11 mouse cellular contexts compared by ENCODE assay signal in the genomic region with DNA sequence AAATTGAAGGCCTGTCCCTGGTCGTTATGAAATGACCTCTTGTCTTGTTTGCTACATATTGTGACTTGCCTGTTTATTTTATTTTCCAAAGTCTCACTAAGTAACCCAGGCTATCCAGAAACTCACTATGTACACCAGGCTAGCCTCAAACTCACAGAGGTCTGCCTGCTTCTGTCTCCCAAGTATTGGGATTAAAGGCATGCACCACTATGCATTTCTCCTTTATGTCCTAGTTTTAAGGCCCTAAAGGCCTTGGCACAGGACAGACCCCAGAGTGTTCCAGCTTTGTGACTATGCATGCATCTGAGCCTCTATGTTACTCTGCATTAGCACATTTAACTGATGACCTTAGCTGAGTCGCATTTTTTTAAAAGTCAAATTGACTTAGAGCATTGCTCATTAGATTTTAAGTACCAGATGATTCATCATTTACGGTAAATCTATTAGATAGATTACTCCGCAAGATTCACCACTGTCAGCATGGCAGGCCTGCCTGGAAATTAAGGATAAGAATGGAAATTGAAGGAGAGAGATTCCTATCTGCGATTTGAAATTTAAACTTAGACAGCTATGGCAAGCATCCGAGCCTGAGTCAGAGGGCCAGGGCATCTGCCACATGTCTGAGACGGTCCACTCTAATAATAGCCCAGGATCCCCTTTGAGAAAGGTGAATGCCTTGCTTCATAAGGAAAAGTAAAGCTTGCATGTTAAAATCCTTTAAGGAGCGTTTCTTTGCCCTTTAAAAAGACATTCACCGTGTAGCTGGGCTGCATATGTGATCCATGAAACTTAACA.
DNase-seq lines count a peak whose midpoint lies in the region; ATAC-seq and TF ChIP-seq lines count a peak whose summit lies in the region.
"Had no signal": no experiment of that assay in that cellular context is flagged by ENCODE, and none has a peak within 500 bp of the region (broad histone marks: within the 10 kb centered on the region; RNA-seq: fewer than 3 reads in every experiment).

No protein-coding gene starts in this region.

- intact Hi-C loops in left cerebral cortex, postnatal 25 days (cut with DNase I): no loop called here

- no peak overlapping the region for H3K4me3 ChIP-seq in hindbrain, embryonic 15.5 days
- H3K4me3 ChIP-seq in hindbrain, embryonic 12.5 days: no peak overlapping the region
- peak overlapping the region; percentile 40 for H3K4me3 ChIP-seq in bone marrow macrophage, adult 2 months (ENCODE audit: insufficient read depth, low read length)
- no peak overlapping the region for H3K4me3 ChIP-seq in macrophage (ENCODE audit: inconsistent target)
- no peak overlapping the region for H3K4me3 ChIP-seq in kidney, embryonic 14.5 days (ENCODE audit: low read length)

- H3K9me3 ChIP-seq in hindbrain, embryonic 15.5 days: no peaks in the 10 kb centered on the region
- no peaks in the 10 kb centered on the region for H3K9me3 ChIP-seq in hindbrain, embryonic 12.5 days (replicated peaks)
- no peaks in the 10 kb centered on the region for H3K9me3 ChIP-seq in kidney, embryonic 14.5 days (ENCODE audit: control insufficient read depth, low read length)

- DNase-seq in gastrocnemius, postnatal 10 days: peak; percentile 36
- DNase-seq in layer of hippocampus, postnatal 36 days: no peak
- DNase-seq in left cerebral cortex, postnatal 25 days (ENCODE audit: low spot score in 2 of 2): no peak
- DNase-seq: adrenal gland, postnatal 36 days; kidney, postnatal 25 days had no signal

- peak overlapping the region; percentile 56 for H3K27ac ChIP-seq in hindbrain, embryonic 15.5 days (replicated peaks)
- no peak overlapping the region; the same call in 1 of the 2 replicates for H3K27ac ChIP-seq in hindbrain, embryonic 12.5 days
- H3K27ac ChIP-seq in bone marrow macrophage, adult 2 months (ENCODE audit: insufficient read depth, low read depth, low read length): peak overlapping the region; percentile 53
- peak overlapping the region; percentile 36 for H3K27ac ChIP-seq in macrophage
- no peak overlapping the region for H3K27ac ChIP-seq in kidney, embryonic 14.5 days (ENCODE audit: low read depth, low read length)

- H3K27me3 ChIP-seq in hindbrain, embryonic 15.5 days: no peaks in the 10 kb centered on the region
- no peaks in the 10 kb centered on the region for H3K27me3 ChIP-seq in hindbrain, embryonic 12.5 days
- H3K27me3 ChIP-seq in kidney, embryonic 14.5 days (ENCODE audit: control insufficient read depth, insufficient read depth, low read length): no peaks in the 10 kb centered on the region
- H3K27me3 ChIP-seq: megakaryocyte, embryonic 14.5 days had no signal

- 0 out of 2 replicates have a peak overlapping the region, but pooled peaks have one; percentile 4 for H3K4me2 ChIP-seq in hindbrain, embryonic 15.5 days
- no peak overlapping the region for H3K4me2 ChIP-seq in hindbrain, embryonic 12.5 days (replicated peaks)
- H3K4me2 ChIP-seq in kidney, embryonic 14.5 days (replicated peaks; ENCODE audit: low read depth, low read length): no peak overlapping the region

- TF ChIP-seq CTCF in bone marrow macrophage, adult 2 months (IDR thresholded peaks at IDR 0.05; ENCODE audit: low read depth, low read length): no peak

- TF ChIP-seq POLR2A in bone marrow macrophage, adult 2 months (IDR thresholded peaks at IDR 0.05; ENCODE audit: borderline replicate concordance, low read depth, low read length): no peak

- no peak for ATAC-seq in hindbrain, embryonic 15.5 days (ENCODE audit: low FRiP score, low read depth)
- no peak for ATAC-seq in hindbrain, embryonic 12.5 days (ENCODE audit: low FRiP score)
- no peak for ATAC-seq in kidney, embryonic 14.5 days (ENCODE audit: low FRiP score, low TSS enrichment)

- peaks cover 3% of the 10 kb centered on the region; the same call in 1 of the 2 replicates for H3K4me1 ChIP-seq in hindbrain, embryonic 15.5 days (replicated peaks)
- H3K4me1 ChIP-seq in hindbrain, embryonic 12.5 days: 0 out of 2 replicates have a peak, but pooled peaks cover 4% of the 10 kb centered on the region
- H3K4me1 ChIP-seq in bone marrow macrophage, adult 2 months (ENCODE audit: control insufficient read depth, insufficient read depth, low read length): peaks cover 15% of the 10 kb centered on the region
- 0 out of 2 replicates have a peak, but pooled peaks cover 3% of the 10 kb centered on the region for H3K4me1 ChIP-seq in kidney, embryonic 14.5 days (ENCODE audit: control insufficient read depth, insufficient read depth, low read length)

- no peaks in the 10 kb centered on the region for H3K79me2 ChIP-seq in macrophage (ENCODE audit: inconsistent target)

- 61% methylated on average over 9 of the region's 9 CpGs for WGBS in hindbrain, embryonic 15.5 days
- 66% methylated on average over 9 of the region's 9 CpGs for WGBS in hindbrain, embryonic 12.5 days
- WGBS in macrophage (ENCODE audit: missing documents): 79% methylated on average over 9 of the region's 9 CpGs
- WGBS in kidney, embryonic 14.5 days: 72% methylated on average over 9 of the region's 9 CpGs

- H3K36me3 ChIP-seq in hindbrain, embryonic 15.5 days: no peaks in the 10 kb centered on the region
- H3K36me3 ChIP-seq in hindbrain, embryonic 12.5 days: no peaks in the 10 kb centered on the region
- H3K36me3 ChIP-seq in macrophage (ENCODE audit: inconsistent target): no peaks in the 10 kb centered on the region
- no peaks in the 10 kb centered on the region for H3K36me3 ChIP-seq in kidney, embryonic 14.5 days (ENCODE audit: control insufficient read depth, insufficient read depth, low read length)

- no peak overlapping the region for H3K9ac ChIP-seq in hindbrain, embryonic 15.5 days
- no peak overlapping the region for H3K9ac ChIP-seq in hindbrain, embryonic 12.5 days
- H3K9ac ChIP-seq in kidney, embryonic 14.5 days (ENCODE audit: low read depth, low read length): no peak overlapping the region

Comparison
In these comparisons a context has a peak if more than half of its experiments do, and no peak if none do; other contexts are left out.
1. H3K27ac ChIP-seq: peak in hindbrain, embryonic 15.5 days (single experiment), bone marrow macrophage, adult 2 months (single experiment) and macrophage (single experiment); none in hindbrain, embryonic 12.5 days (single experiment) and kidney, embryonic 14.5 days (single experiment).